Mouse (Mus musculus): ENCODE results near the gene Rap1gap2.

GRCm38 (mm10) chr11:74533050-74533449 lies 77.7 kb downstream of the Rap1gap2 start:
- TF ChIP-seq CTCF (IDR thresholded peaks at IDR 0.05; ENCODE audit: borderline replicate concordance, insufficient read depth, low read depth, low read length): no peak
- no peak for TF ChIP-seq POLR2A (IDR thresholded peaks at IDR 0.05; ENCODE audit: borderline replicate concordance, insufficient read depth, low read length)

Measured in cerebellum, adult 2 months (tissue).